Mouse (Mus musculus) embryonic facial prominence, embryonic 10.5 days (tissue): ENCODE measurements around the gene Erc1. TPM values are rescaled to one million over a fixed set of nuclear protein-coding genes. Genes with fewer than 3 reads are reported as not detected.

Experiments used
- DNase-seq: peaks from one replicate; pipeline ENCODE4 v3.0.0-alpha.2; 2017; ENCODE audit warnings: low spot score
- H3K27ac ChIP-seq: fragments of 300-500 bp; sonication (generic); replicated peaks from 2 replicates; pipeline ENCODE4 v1.5.1; 2016; ENCODE audit warnings: mild to moderate bottlenecking
- H3K27me3 ChIP-seq: fragments of 300-500 bp; sonication (generic); replicated peaks from 2 replicates; pipeline ENCODE4 v1.6.1; 2016; ENCODE audit warnings: low read depth, mild to moderate bottlenecking; ENCODE audit not compliant: poor library complexity, severe bottlenecking
- H3K36me3 ChIP-seq: fragments of 300-500 bp; sonication (generic); replicated peaks from 2 replicates; pipeline ENCODE4 v1.6.1; 2016; ENCODE audit warnings: mild to moderate bottlenecking, moderate library complexity
- H3K4me1 ChIP-seq: fragments of 300-500 bp; sonication (generic); 2 replicates; pipeline ENCODE4 v1.6.1; 2016
- H3K4me3 ChIP-seq: fragments of 300-500 bp; sonication (generic); 2 replicates; pipeline ENCODE4 v1.5.1; 2016; ENCODE audit warnings: mild to moderate bottlenecking, moderate library complexity
- H3K9me3 ChIP-seq: fragments of 300-500 bp; sonication (generic); 2 replicates; pipeline ENCODE4 v1.6.1; 2016; ENCODE audit warnings: mild to moderate bottlenecking
- WGBS: fragments of 180-500 bp; shearing (Covaris S2); methylation state at CpG from one replicate; pipeline ENCODE4 v1.1.7; 2016; 5-methylcytosine and 5-hydroxymethylcytosine counted together
- polyA plus RNA-seq: library from polyadenylated mRNA; unstranded; fragments of >200 nt; fragmentation: Nextera tagmentation; extraction: Ambion mirVana; gene quantifications from 2 replicates; pipeline ENCODE4 v1.2.1, GENCODE M21; 2016

The Erc1 gene
- polyA plus RNA-seq, 1 experiment from 2014 or later, result 24.9 TPM

GRCm38 (mm10) chr6:119570797-119571196 is 277.2 kb downstream of the Erc1 start:
- DNase-seq, result no peak
- Histone ChIP-seq H3K27ac (no peak overlapping the region), H3K4me3 (no peak overlapping the region), H3K36me3 (peaks cover 40% of the 10 kb centered on the region), H3K27me3 (no peaks in the 10 kb centered on the region), H3K4me1 (peaks cover 8% of the 10 kb centered on the region; the same call in 1 of the 2 replicates), H3K9me3 (no peaks in the 10 kb centered on the region)
- 86% methylated on average over 4 of the region's 4 CpGs for WGBS

- no peaks in the 10 kb centered on the region for H3K27me3 ChIP-seq
- peaks cover 8% of the 10 kb centered on the region; the same call in 1 of the 2 replicates for H3K4me1 ChIP-seq
- no peak overlapping the region for H3K27ac ChIP-seq
- H3K9me3 ChIP-seq, result no peaks in the 10 kb centered on the region
- no peak for DNase-seq
- no peak overlapping the region for H3K4me3 ChIP-seq
- 72% methylated on average over 2 of the region's 2 CpGs for WGBS
- peaks cover 16% of the 10 kb centered on the region for H3K36me3 ChIP-seq
Observed at GRCm38 (mm10) chr6:119568339-119568738, 279.6 kb downstream of the Erc1 start.

GRCm38 (mm10) chr6:119565451-119566379 is 282.3 kb downstream of the Erc1 start:
- H3K4me3 ChIP-seq, result no peak overlapping the region

GRCm38 (mm10) chr6:119562558-119562957 is 285.4 kb downstream of the Erc1 start:
- no peaks in the 10 kb centered on the region for H3K9me3 ChIP-seq
- WGBS, result 78% methylated on average over 10 of the region's 10 CpGs
- H3K27me3 ChIP-seq, result no peaks in the 10 kb centered on the region
- H3K36me3 ChIP-seq, result no peaks in the 10 kb centered on the region
- no peak overlapping the region for H3K4me3 ChIP-seq
- DNase-seq, result no peak
- H3K27ac ChIP-seq, result no peak overlapping the region
- peaks cover 8% of the 10 kb centered on the region; the same call in 1 of the 2 replicates for H3K4me1 ChIP-seq

More at GRCm38 (mm10) chr6:119565451-119566379, 282.3 kb downstream of the Erc1 start:
- 92% methylated on average over 23 of the region's 23 CpGs for WGBS
- peaks cover 8% of the 10 kb centered on the region; the same call in 1 of the 2 replicates for H3K4me1 ChIP-seq
- no peak overlapping the region for H3K27ac ChIP-seq
- DNase-seq, result no peak
- no peaks in the 10 kb centered on the region for H3K9me3 ChIP-seq
- no peaks in the 10 kb centered on the region for H3K27me3 ChIP-seq
- no peaks in the 10 kb centered on the region for H3K36me3 ChIP-seq

GRCm38 (mm10) chr6:119558855-119559254 is 289.1 kb downstream of the Erc1 start:
- H3K4me1 ChIP-seq, result peaks cover 3% of the 10 kb centered on the region; the same call in 1 of the 2 replicates
- no peak overlapping the region for H3K4me3 ChIP-seq
- no peaks in the 10 kb centered on the region for H3K9me3 ChIP-seq
- H3K27me3 ChIP-seq, result no peaks in the 10 kb centered on the region
- no peak for DNase-seq
- no peaks in the 10 kb centered on the region for H3K36me3 ChIP-seq
- no peak overlapping the region for H3K27ac ChIP-seq
- WGBS, result 82% methylated on average over 7 of the region's 7 CpGs

- no peaks in the 10 kb centered on the region for H3K9me3 ChIP-seq
- H3K27me3 ChIP-seq, result no peaks in the 10 kb centered on the region
- H3K4me3 ChIP-seq, result no peak overlapping the region
- H3K4me1 ChIP-seq, result peaks cover 7% of the 10 kb centered on the region
- no peak overlapping the region for H3K27ac ChIP-seq
- 69% methylated on average over 8 of the region's 8 CpGs for WGBS
- no peaks in the 10 kb centered on the region for H3K36me3 ChIP-seq
- DNase-seq, result no peak
Observed at GRCm38 (mm10) chr6:119554439-119554838, 293.5 kb downstream of the Erc1 start.

GRCm38 (mm10) chr6:119544518-119544864 is 303.5 kb downstream of the Erc1 start:
- DNase-seq, result peak; percentile 57
- Histone ChIP-seq H3K9me3 (no peaks in the 10 kb centered on the region; the same call in 1 of the 2 replicates), H3K27me3 (peaks cover 53% of the 10 kb centered on the region), H3K4me3 (peak overlapping the region; percentile 87), H3K27ac (peak overlapping the region; percentile 94), H3K36me3 (no peaks in the 10 kb centered on the region), H3K4me1 (peaks cover 43% of the 10 kb centered on the region)
- under 1% methylated on average over 14 of the region's 14 CpGs for WGBS

GRCm38 (mm10) chr6:119543803-119544517 is 304.0 kb downstream of the Erc1 start, which contains the start of gene Wnt5b:
Wnt5b (minus strand) TSS chr6:119544347.
- H3K9me3 ChIP-seq, result no peaks in the 10 kb centered on the region; the same call in 1 of the 2 replicates
- DNase-seq, result peak; percentile 73
- peaks cover 45% of the 10 kb centered on the region for H3K4me1 ChIP-seq
- H3K36me3 ChIP-seq, result no peaks in the 10 kb centered on the region
- peak within 1 kb of the TSS; percentile 94 for H3K27ac ChIP-seq
- WGBS, result under 1% methylated on average over 119 of the region's 120 CpGs
- H3K4me3 ChIP-seq, result peak within 1 kb of the TSS; percentile 87
- H3K27me3 ChIP-seq, result peaks cover 53% of the 10 kb centered on the region

GRCm38 (mm10) chr6:119543456-119543802 is 304.5 kb downstream of the Erc1 start:
- Histone ChIP-seq H3K27me3 (peaks cover 53% of the 10 kb centered on the region), H3K27ac (peak overlapping the region; percentile 94), H3K36me3 (no peaks in the 10 kb centered on the region), H3K4me1 (peaks cover 46% of the 10 kb centered on the region), H3K4me3 (peak overlapping the region; percentile 87), H3K9me3 (no peaks in the 10 kb centered on the region; the same call in 1 of the 2 replicates)
- DNase-seq, result no peak
- WGBS, result under 1% methylated on average over 30 of the region's 30 CpGs

GRCm38 (mm10) chr6:119535867-119536266 is 312.1 kb downstream of the Erc1 start:
- WGBS, result 83% methylated on average over 12 of the region's 12 CpGs
- no peaks in the 10 kb centered on the region for H3K9me3 ChIP-seq
- DNase-seq, result no peak
- H3K27me3 ChIP-seq, result peaks cover 4% of the 10 kb centered on the region; the same call in 1 of the 2 replicates
- H3K36me3 ChIP-seq, result no peaks in the 10 kb centered on the region
- no peak overlapping the region for H3K27ac ChIP-seq
- peaks cover 23% of the 10 kb centered on the region for H3K4me1 ChIP-seq
- H3K4me3 ChIP-seq, result no peak overlapping the region

- Histone ChIP-seq H3K4me1 (peaks cover 16% of the 10 kb centered on the region), H3K27me3 (no peaks in the 10 kb centered on the region), H3K9me3 (no peaks in the 10 kb centered on the region), H3K4me3 (no peak overlapping the region), H3K27ac (no peak overlapping the region), H3K36me3 (no peaks in the 10 kb centered on the region)
- DNase-seq, result no peak
- WGBS, result 86% methylated on average over 9 of the region's 9 CpGs
Observed at GRCm38 (mm10) chr6:119533170-119533709, 314.7 kb downstream of the Erc1 start.

GRCm38 (mm10) chr6:119529659-119530058 is 318.3 kb downstream of the Erc1 start:
- no peak overlapping the region for H3K27ac ChIP-seq
- 90% methylated on average over 3 of the region's 3 CpGs for WGBS
- peaks cover 5% of the 10 kb centered on the region; the same call in 1 of the 2 replicates for H3K4me1 ChIP-seq
- H3K36me3 ChIP-seq, result no peaks in the 10 kb centered on the region
- no peak overlapping the region for H3K4me3 ChIP-seq
- H3K27me3 ChIP-seq, result no peaks in the 10 kb centered on the region
- no peak for DNase-seq
- no peaks in the 10 kb centered on the region for H3K9me3 ChIP-seq
